Mouse (Mus musculus) embryonic facial prominence, embryonic 14.5 days (tissue): ENCODE measurements around the gene Car9. TPM values are rescaled to one million over a fixed set of nuclear protein-coding genes. Genes with fewer than 3 reads are reported as not detected.

Experiments
- ATAC-seq: fragments of 200-750 bp; cut with Nextera tagmentation; 2 replicates; pipeline ENCODE4 v1.8.0; 2017; ENCODE audit warnings: low read depth, moderate number of reproducible peaks, moderate TSS enrichment
- DNase-seq: peaks from one replicate; pipeline ENCODE4 v3.0.0-alpha.2; 2015; ENCODE audit warnings: low spot score
- H3K27ac ChIP-seq: fragments of 300-500 bp; sonication (generic); replicated peaks from 2 replicates; pipeline ENCODE4 v1.5.1; 2014; ENCODE audit warnings: low read depth, mild to moderate bottlenecking, low read length, moderate library complexity
- H3K27me3 ChIP-seq: fragments of 300-500 bp; sonication (generic); replicated peaks from 2 replicates; pipeline ENCODE4 v1.6.1; 2014; ENCODE audit warnings: low read length; ENCODE audit not compliant: control insufficient read depth, insufficient read depth
- H3K36me3 ChIP-seq: fragments of 300-500 bp; sonication (generic); 2 replicates; pipeline ENCODE4 v1.6.1; 2014; ENCODE audit warnings: low read length, mixed read lengths; ENCODE audit not compliant: control insufficient read depth, insufficient read depth
- H3K4me1 ChIP-seq: fragments of 300-500 bp; sonication (generic); 2 replicates; pipeline ENCODE4 v1.6.1; 2014; ENCODE audit warnings: antibody characterized with exemption, low read length; ENCODE audit not compliant: control insufficient read depth, insufficient read depth
- H3K4me2 ChIP-seq: fragments of 300-500 bp; sonication (generic); 2 replicates; pipeline ENCODE4 v1.6.1; 2014; ENCODE audit warnings: low read depth, mild to moderate bottlenecking, low read length, moderate library complexity, mixed read lengths
- H3K4me3 ChIP-seq: fragments of 300-500 bp; sonication (generic); 2 replicates; pipeline ENCODE4 v1.5.1; 2014; ENCODE audit warnings: low read depth, mild to moderate bottlenecking, low read length
- H3K9ac ChIP-seq: fragments of 300-500 bp; sonication (generic); 2 replicates; pipeline ENCODE4 v1.6.1; 2014; ENCODE audit warnings: low read depth, mild to moderate bottlenecking, low read length, moderate library complexity, mixed read lengths
- H3K9me3 ChIP-seq: fragments of 300-500 bp; sonication (generic); 2 replicates; pipeline ENCODE4 v1.6.1; 2016; ENCODE audit warnings: low read length; ENCODE audit not compliant: control insufficient read depth
- WGBS: fragments of 180-500 bp; shearing (Covaris S2); extraction: QIAGEN DNeasy Blood & Tissue Kit; methylation state at CpG from one replicate; pipeline ENCODE4 v1.1.7; 2014; 5-methylcytosine and 5-hydroxymethylcytosine counted together
- polyA plus RNA-seq: library from polyadenylated mRNA; unstranded; fragments of >200 nt; fragmentation: Nextera tagmentation; extraction: Ambion mirVana; gene quantifications from 2 replicates; pipeline ENCODE4 v1.2.1, GENCODE M21; 2014

Car9 gene
- polyA plus RNA-seq, 1 experiment from 2014 or later = 0.43 TPM

- WGBS = 61% methylated on average over 13 of the region's 13 CpGs
- H3K9ac ChIP-seq = peak overlapping the region; percentile 93
- DNase-seq = no peak
Observed at GRCm38 (mm10) chr4:43559519-43560242, 52.9 kb downstream of the Car9 start.

GRCm38 (mm10) chr4:43560243-43560611, 53.5 kb downstream of the Car9 start:
- Histone ChIP-seq H3K9me3 (no peaks in the 10 kb centered on the region), H3K4me3 (peak overlapping the region; percentile 96), H3K4me1 (peaks cover 39% of the 10 kb centered on the region), H3K4me2 (peak overlapping the region; percentile 88), H3K27me3 (no peaks in the 10 kb centered on the region), H3K9ac (peak overlapping the region; percentile 93), H3K27ac (no peak overlapping the region), H3K36me3 (peaks cover 23% of the 10 kb centered on the region)
- DNase-seq (peak; percentile 36), ATAC-seq (no peak)
- 19% methylated on average over 6 of the region's 6 CpGs for WGBS

More at GRCm38 (mm10) chr4:43559519-43560242, 52.9 kb downstream of the Car9 start:
- Histone ChIP-seq H3K27me3 (no peaks in the 10 kb centered on the region), H3K4me1 (peaks cover 39% of the 10 kb centered on the region), H3K4me3 (peak overlapping the region; percentile 96), H3K9me3 (no peaks in the 10 kb centered on the region), H3K4me2 (peak overlapping the region; percentile 88), H3K36me3 (peaks cover 23% of the 10 kb centered on the region), H3K27ac (no peak overlapping the region)
- ATAC-seq = no peak

- no peaks in the 10 kb centered on the region for H3K9me3 ChIP-seq
- WGBS = 16% methylated on average over 2 of the region's 2 CpGs
- H3K27me3 ChIP-seq = no peaks in the 10 kb centered on the region
- peaks cover 39% of the 10 kb centered on the region for H3K4me1 ChIP-seq
- H3K9ac ChIP-seq = peak overlapping the region; percentile 93
- ATAC-seq = no peak
- peaks cover 23% of the 10 kb centered on the region for H3K36me3 ChIP-seq
- H3K27ac ChIP-seq = peak overlapping the region; percentile 99; the same call in 1 of the 2 replicates
- H3K4me2 ChIP-seq = peak overlapping the region; percentile 88
- peak overlapping the region; percentile 96 for H3K4me3 ChIP-seq
- DNase-seq = no peak
Observed at GRCm38 (mm10) chr4:43560976-43561375, 54.2 kb downstream of the Car9 start.

- H3K4me2 ChIP-seq = peak overlapping the region; percentile 88
- H3K27me3 ChIP-seq = no peaks in the 10 kb centered on the region
- H3K4me3 ChIP-seq = peak overlapping the region; percentile 96
- peak overlapping the region; percentile 93 for H3K9ac ChIP-seq
- peak overlapping the region; percentile 99 for H3K27ac ChIP-seq
- ATAC-seq (no peak; the same call in 1 of the 2 replicates), DNase-seq (no peak)
- 2% methylated on average over 16 of the region's 16 CpGs for WGBS
- peaks cover 39% of the 10 kb centered on the region for H3K4me1 ChIP-seq
- H3K9me3 ChIP-seq = no peaks in the 10 kb centered on the region
- H3K36me3 ChIP-seq = peaks cover 23% of the 10 kb centered on the region
Observed at GRCm38 (mm10) chr4:43561436-43561996, 54.8 kb downstream of the Car9 start.

GRCm38 (mm10) chr4:43561997-43562768, 55.4 kb downstream of the Car9 start, which contains the start of the genes Creb3 and Tln1:
Gene Creb3 (plus strand): TSS chr4:43562332.
Gene Tln1 (minus strand): TSS chr4:43562691.
- WGBS = under 1% methylated on average over 47 of the region's 62 CpGs
- ATAC-seq = peak; percentile 94

GRCm38 (mm10) chr4:43562769-43563600, 56.2 kb downstream of the Car9 start:
- Histone ChIP-seq H3K9ac (peak overlapping the region; percentile 93), H3K27me3 (no peaks in the 10 kb centered on the region), H3K4me1 (peaks cover 37% of the 10 kb centered on the region), H3K36me3 (peaks cover 36% of the 10 kb centered on the region), H3K4me2 (peak overlapping the region; percentile 88), H3K9me3 (no peaks in the 10 kb centered on the region), H3K27ac (peak overlapping the region; percentile 99), H3K4me3 (peak overlapping the region; percentile 96)
- 5% methylated on average over 22 of the region's 22 CpGs for WGBS
- ATAC-seq (no peak; the same call in 1 of the 2 replicates), DNase-seq (peak; percentile 25)

More at GRCm38 (mm10) chr4:43561997-43562768, 55.4 kb downstream of the Car9 start, which contains the start of the genes Creb3 and Tln1:
- H3K4me2 ChIP-seq = peak within 1 kb of the TSS; percentile 88
- H3K9ac ChIP-seq = peak within 1 kb of the TSS; percentile 93
- H3K9me3 ChIP-seq = no peaks in the 10 kb centered on the region
- H3K27me3 ChIP-seq = no peaks in the 10 kb centered on the region
- peaks cover 39% of the 10 kb centered on the region for H3K4me1 ChIP-seq
- H3K36me3 ChIP-seq = peaks cover 28% of the 10 kb centered on the region
- peak; percentile 99 for DNase-seq
- H3K4me3 ChIP-seq = peak within 1 kb of the TSS; percentile 96
- peak within 1 kb of the TSS; percentile 99 for H3K27ac ChIP-seq
